Mouse (Mus musculus) CH12.LX (cell line): Measurements from ENCODE around the gene Arl15.

Experiments used
- CTCF ChIP-seq, 2 experiments: IDR thresholded peaks in 1 of 2; conservative IDR thresholded peaks in 1 of 2; 2 replicates each; pipeline ENCODE4 v1.5.1; 2011 to 2012; ENCODE audit warnings: low read depth in 2 of 2, low read length in 2 of 2, improper control_type of control experiment in 1 of 2, inconsistent platforms in 1 of 2, mild to moderate bottlenecking in 1 of 2, moderate library complexity in 1 of 2
- EP300 ChIP-seq: IDR thresholded peaks from 2 replicates; pipeline ENCODE4 v1.6.1; 2011; ENCODE audit warnings: low read length, improper control_type of control experiment
- GABPA ChIP-seq: IDR thresholded peaks from 2 replicates; pipeline ENCODE4 v1.6.1; 2012; ENCODE audit warnings: low read depth, low read length, improper control_type of control experiment, inconsistent platforms; ENCODE audit not compliant: insufficient replicate concordance
- MAZ ChIP-seq: IDR thresholded peaks from 2 replicates; pipeline ENCODE4 v1.6.1; 2012; ENCODE audit warnings: low read depth, mild to moderate bottlenecking, inconsistent platforms, low read length, improper control_type of control experiment, moderate library complexity
- MYC ChIP-seq: IDR thresholded peaks from 2 replicates; pipeline ENCODE4 v1.6.1; 2011; ENCODE audit warnings: low read depth, mild to moderate bottlenecking, improper control_type of control experiment, low read length
- POLR2A ChIP-seq: IDR thresholded peaks from 2 replicates; pipeline ENCODE4 v1.6.1; 2011; ENCODE audit warnings: low read depth, mild to moderate bottlenecking, improper control_type of control experiment, low read length
- SMC3 ChIP-seq: IDR thresholded peaks from 2 replicates; pipeline ENCODE4 v1.6.1; 2011; ENCODE audit warnings: low read depth, low read length, improper control_type of control experiment

GRCm38 (mm10) chr13:114114586-114114985, 320.3 kb downstream of the Arl15 start:
- TF ChIP-seq POLR2A (no peak), EP300 (no peak), CTCF (conservative IDR thresholded peaks at IDR 0.05 in 1 of 2, IDR thresholded peaks at IDR 0.05 in 1 of 2; ENCODE audit: low read depth in 2 of 2, low read length in 2 of 2) (no peak), MAZ (no peak), MYC (no peak), SMC3 (no peak), GABPA (no peak)
